ENCODE assay signal across 15 mouse cellular contexts in the genomic region with DNA sequence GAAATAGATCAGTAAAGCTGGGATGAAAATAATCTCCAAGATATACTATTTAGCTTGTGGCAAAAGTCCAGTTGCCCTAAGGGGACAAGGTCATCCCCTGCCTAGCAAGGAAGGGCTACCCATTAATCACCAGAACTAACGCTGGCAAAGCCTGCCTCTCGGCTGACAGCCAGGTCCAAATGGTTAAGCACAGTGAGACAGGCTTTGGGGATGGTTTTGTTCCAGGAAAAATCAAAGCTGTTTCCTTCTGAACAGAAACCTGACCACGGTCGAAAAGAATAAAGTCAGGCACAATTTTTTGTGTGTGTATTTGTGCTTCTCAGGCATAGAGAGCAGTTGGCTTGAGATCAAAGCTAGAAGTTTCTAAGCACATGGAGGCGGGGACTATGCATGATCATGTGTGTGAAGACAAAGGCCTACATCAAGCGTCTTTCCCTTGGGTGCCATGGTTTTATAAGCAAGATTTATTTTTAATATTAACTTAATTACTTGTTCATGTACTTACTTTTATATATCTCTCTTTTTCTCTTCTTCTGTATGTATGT.
A peak's percentile ranks its signal among the peaks of the same experiment; 100 is the strongest.
DNase-seq lines count a peak whose midpoint lies in the region; ATAC-seq and TF ChIP-seq lines count a peak whose summit lies in the region.
"Had no signal": no experiment of that assay in that cellular context is flagged by ENCODE, and none has a peak within 500 bp of the region (broad histone marks: within the 10 kb centered on the region; RNA-seq: fewer than 3 reads in every experiment).

No protein-coding gene starts in this region.

- 52% methylated on average over 6 of the region's 6 CpGs for WGBS in forebrain, embryonic 14.5 days
- 78% methylated on average over 6 of the region's 6 CpGs for WGBS in forebrain, embryonic 10.5 days
- WGBS in lung, embryonic 14.5 days = 46% methylated on average over 6 of the region's 6 CpGs
- WGBS in lung, adult 2 months = 40% methylated on average over 6 of the region's 6 CpGs

- no peaks in the 10 kb centered on the region for H3K27me3 ChIP-seq in forebrain, embryonic 14.5 days (replicated peaks; ENCODE audit: control insufficient read depth, insufficient read depth, low read length)
- no peaks in the 10 kb centered on the region for H3K27me3 ChIP-seq in forebrain, embryonic 10.5 days (ENCODE audit: poor library complexity, severe bottlenecking)
- H3K27me3 ChIP-seq in lung, embryonic 14.5 days (ENCODE audit: insufficient read depth, low read length) = no peaks in the 10 kb centered on the region
- H3K27me3 ChIP-seq: intestine, embryonic 15.5 days; midbrain, embryonic 12.5 days; neural tube, embryonic 12.5 days had no signal

- no peak overlapping the region for H3K4me2 ChIP-seq in forebrain, embryonic 14.5 days (ENCODE audit: low read length)
- H3K4me2 ChIP-seq in lung, embryonic 14.5 days = no peak overlapping the region
- H3K4me2 ChIP-seq: intestine, embryonic 15.5 days; midbrain, embryonic 12.5 days; neural tube, embryonic 12.5 days had no signal

- H3K27ac ChIP-seq in forebrain, embryonic 14.5 days (ENCODE audit: low read depth, low read length) = no peak overlapping the region
- no peak overlapping the region for H3K27ac ChIP-seq in forebrain, embryonic 10.5 days
- H3K27ac ChIP-seq in lung, embryonic 14.5 days (ENCODE audit: low read depth) = no peak overlapping the region
- H3K27ac ChIP-seq: intestine, embryonic 15.5 days; midbrain, embryonic 12.5 days; neural tube, embryonic 12.5 days had no signal

- TF ChIP-seq CTCF in lung, embryonic 14.5 days (IDR thresholded peaks at IDR 0.05; ENCODE audit: low read depth) = no peak
- no peak for TF ChIP-seq CTCF in lung, adult 2 months (IDR thresholded peaks at IDR 0.05; ENCODE audit: insufficient read depth, low read length)

- ATAC-seq in forebrain, embryonic 14.5 days = no peak
- no peak for ATAC-seq in lung, embryonic 14.5 days (ENCODE audit: insufficient read depth)
- ATAC-seq: intestine, embryonic 15.5 days had no signal

- DNase-seq in forebrain, embryonic 14.5 days (ENCODE audit: low spot score) = peak; percentile 61
- no peak for DNase-seq in forebrain, embryonic 10.5 days (ENCODE audit: extremely low spot score, low spot score)
- DNase-seq in lung, embryonic 14.5 days = peak; percentile 58
- DNase-seq in lung, adult 2 months = no peak
- peak; percentile 89 for DNase-seq in adrenal gland, adult 2 months
- DNase-seq in kidney, adult 9 months = peak; percentile 79
- no peak for DNase-seq in right cerebral cortex, postnatal 36 days (ENCODE audit: low spot score in 2 of 2)
- DNase-seq in thymus, adult 18-20 months = no peak
- DNase-seq: liver; right cerebral cortex, postnatal 14 days; thymus, postnatal 36 days had no signal

- H3K9me3 ChIP-seq in forebrain, embryonic 14.5 days (replicated peaks; ENCODE audit: control insufficient read depth, low read length) = no peaks in the 10 kb centered on the region
- no peaks in the 10 kb centered on the region for H3K9me3 ChIP-seq in forebrain, embryonic 10.5 days
- H3K9me3 ChIP-seq in lung, embryonic 14.5 days (ENCODE audit: low read depth, low read length) = no peaks in the 10 kb centered on the region
- H3K9me3 ChIP-seq: G1E; intestine, embryonic 15.5 days; midbrain, embryonic 12.5 days; neural tube, embryonic 12.5 days had no signal

- TF ChIP-seq POLR2A in lung, adult 2 months (IDR thresholded peaks at IDR 0.05; ENCODE audit: borderline replicate concordance, extremely low read depth, low read depth, low read length) = no peak

- H3K4me1 ChIP-seq in forebrain, embryonic 14.5 days (ENCODE audit: control insufficient read depth, insufficient read depth, low read length) = no peaks in the 10 kb centered on the region
- no peaks in the 10 kb centered on the region for H3K4me1 ChIP-seq in forebrain, embryonic 10.5 days
- no peaks in the 10 kb centered on the region for H3K4me1 ChIP-seq in lung, embryonic 14.5 days (ENCODE audit: insufficient read depth)
- no peaks in the 10 kb centered on the region for H3K4me1 ChIP-seq in lung, adult 2 months (ENCODE audit: control insufficient read depth, insufficient read depth, low read length)
- H3K4me1 ChIP-seq: intestine, embryonic 15.5 days; midbrain, embryonic 12.5 days; neural tube, embryonic 12.5 days had no signal

- no peak overlapping the region for H3K4me3 ChIP-seq in forebrain, embryonic 14.5 days (ENCODE audit: low read depth, low read length)
- H3K4me3 ChIP-seq in forebrain, embryonic 10.5 days = no peak overlapping the region
- H3K4me3 ChIP-seq in lung, embryonic 14.5 days (ENCODE audit: low read depth, low read length) = no peak overlapping the region
- no peak overlapping the region for H3K4me3 ChIP-seq in lung, adult 2 months (replicated peaks; ENCODE audit: extremely low read depth, low read depth, low read length)
- H3K4me3 ChIP-seq: intestine, embryonic 15.5 days; midbrain, embryonic 12.5 days; neural tube, embryonic 12.5 days had no signal

- no peaks in the 10 kb centered on the region for H3K36me3 ChIP-seq in forebrain, embryonic 14.5 days (ENCODE audit: control insufficient read depth, insufficient read depth, low read length)
- H3K36me3 ChIP-seq in forebrain, embryonic 10.5 days (replicated peaks) = no peaks in the 10 kb centered on the region
- H3K36me3 ChIP-seq in lung, embryonic 14.5 days (ENCODE audit: insufficient read depth) = no peaks in the 10 kb centered on the region
- H3K36me3 ChIP-seq: G1E; intestine, embryonic 15.5 days; midbrain, embryonic 12.5 days; neural tube, embryonic 12.5 days had no signal

- no peak overlapping the region for H3K9ac ChIP-seq in forebrain, embryonic 14.5 days (ENCODE audit: low read length)
- H3K9ac ChIP-seq in lung, embryonic 14.5 days = no peak overlapping the region
- H3K9ac ChIP-seq: intestine, embryonic 15.5 days; midbrain, embryonic 12.5 days; neural tube, embryonic 12.5 days had no signal

Comparison
In these comparisons a context has a peak if more than half of its experiments do, and no peak if none do; other contexts are left out.
1. DNase-seq: peak in forebrain, embryonic 14.5 days (single experiment), lung, embryonic 14.5 days (single experiment), adrenal gland, adult 2 months (single experiment) and kidney, adult 9 months (single experiment); none in forebrain, embryonic 10.5 days (single experiment), lung, adult 2 months (single experiment), right cerebral cortex, postnatal 36 days (0 of 2) and thymus, adult 18-20 months (0 of 2).